Mouse (Mus musculus) liver, adult 2 months (tissue): Measurements from ENCODE around the gene Atp1b1. TPM values are rescaled to one million over a fixed set of nuclear protein-coding genes. Genes with fewer than 3 reads are reported as not detected.

ENCODE experiments used
- DNase-seq: peaks from one replicate; pipeline ENCODE4 v3.0.0-alpha.2; 2011; ENCODE audit warnings: low read depth, low spot score; ENCODE audit errors: extremely low read depth
- H3K27ac ChIP-seq: fragments of 200-500 bp; replicated peaks from 2 replicates; pipeline ENCODE4 v1.5.1; 2012; ENCODE audit warnings: low read depth, mild to moderate bottlenecking, control low read depth, inconsistent platforms, low read length; ENCODE audit not compliant: insufficient read depth
- H3K27me3 ChIP-seq: fragments of 200-500 bp; 2 replicates; pipeline ENCODE4 v1.6.1; 2012; ENCODE audit warnings: mild to moderate bottlenecking, moderate library complexity, low read length, inconsistent platforms; ENCODE audit not compliant: control insufficient read depth, insufficient read depth
- H3K36me3 ChIP-seq: fragments of 200-500 bp; 2 replicates; pipeline ENCODE4 v1.6.1; 2012; ENCODE audit warnings: low read length, inconsistent platforms; ENCODE audit not compliant: control insufficient read depth, insufficient read depth
- H3K4me1 ChIP-seq: fragments of 200-500 bp; 2 replicates; pipeline ENCODE4 v1.6.1; 2011; ENCODE audit warnings: low read length; ENCODE audit not compliant: control insufficient read depth, insufficient read depth
- H3K4me3 ChIP-seq: fragments of 200-500 bp; 2 replicates; pipeline ENCODE4 v1.5.1; 2011; ENCODE audit warnings: low read depth, mild to moderate bottlenecking, control low read depth, low read length, moderate library complexity; ENCODE audit not compliant: insufficient read depth
- H3K79me2 ChIP-seq: fragments of 200-500 bp; 2 replicates; pipeline ENCODE4 v1.6.1; 2012; ENCODE audit warnings: inconsistent platforms, mild to moderate bottlenecking, low read length, moderate library complexity; ENCODE audit not compliant: control insufficient read depth, insufficient read depth
- H3K9ac ChIP-seq: fragments of 200-500 bp; 2 replicates; pipeline ENCODE4 v1.6.1; 2012; ENCODE audit warnings: low read depth, mild to moderate bottlenecking, control low read depth, inconsistent platforms, low read length
- CTCF ChIP-seq: fragments of 200-500 bp; IDR thresholded peaks from 2 replicates; pipeline ENCODE4 v1.5.1; 2011; ENCODE audit warnings: low read depth, low read length, control low read depth
- POLR2A ChIP-seq: fragments of 200-500 bp; IDR thresholded peaks from 2 replicates; pipeline ENCODE4 v1.6.1; 2011; ENCODE audit warnings: low read length, control low read depth; ENCODE audit not compliant: insufficient read depth; ENCODE audit errors: extremely low read depth
- WGBS: fragments of 180-500 bp; shearing (Covaris S2); methylation state at CpG from one replicate; pipeline ENCODE4 v1.1.7; 2018; 5-methylcytosine and 5-hydroxymethylcytosine counted together
- polyA plus RNA-seq: library from polyadenylated mRNA; depleted of rRNA; stranded (reverse); fragments of >200 nt; gene quantifications from 2 replicates; pipeline ENCODE4 v1.2.3, GENCODE M21; 2012
- total RNA-seq: library from RNA; depleted of rRNA; stranded (reverse); fragments of >200 nt; gene quantifications from 2 replicates; pipeline ENCODE4 v1.2.3, GENCODE M21; 2014

Gene Atp1b1
- total and polyA plus RNA-seq, 2 experiments, result 26.0 to 30.5 TPM

GRCm38 (mm10) chr1:164408655-164409054 is 49.5 kb downstream of the Atp1b1 start:
- no peaks in the 10 kb centered on the region for H3K27me3 ChIP-seq
- no peak overlapping the region for H3K27ac ChIP-seq
- H3K79me2 ChIP-seq, result no peaks in the 10 kb centered on the region
- no peak overlapping the region for H3K9ac ChIP-seq
- no peak overlapping the region for H3K4me3 ChIP-seq
- no peak for DNase-seq
- no peak for TF ChIP-seq CTCF
- TF ChIP-seq POLR2A, result no peak
- peaks cover 5% of the 10 kb centered on the region; the same call in 1 of the 2 replicates for H3K4me1 ChIP-seq
- WGBS, result 91% methylated on average over 2 of the region's 2 CpGs
- no peaks in the 10 kb centered on the region for H3K36me3 ChIP-seq

- H3K4me1 ChIP-seq, result no peaks in the 10 kb centered on the region
- no peak for DNase-seq
- no peaks in the 10 kb centered on the region for H3K27me3 ChIP-seq
- no peaks in the 10 kb centered on the region for H3K79me2 ChIP-seq
- H3K27ac ChIP-seq, result no peak overlapping the region
- TF ChIP-seq CTCF (no peak), POLR2A (no peak)
- no peak overlapping the region for H3K9ac ChIP-seq
- no peak overlapping the region for H3K4me3 ChIP-seq
- H3K36me3 ChIP-seq, result no peaks in the 10 kb centered on the region; the same call in 1 of the 2 replicates
- 90% methylated on average over 5 of the region's 5 CpGs for WGBS
Measured at GRCm38 (mm10) chr1:164406506-164406905, 51.6 kb downstream of the Atp1b1 start.

- H3K4me1 ChIP-seq, result no peaks in the 10 kb centered on the region
- H3K9ac ChIP-seq, result no peak overlapping the region
- WGBS, result 51% methylated on average over 5 of the region's 5 CpGs
- no peak overlapping the region for H3K27ac ChIP-seq
- H3K36me3 ChIP-seq, result no peaks in the 10 kb centered on the region; the same call in 1 of the 2 replicates
- no peak for DNase-seq
- no peaks in the 10 kb centered on the region for H3K79me2 ChIP-seq
- H3K27me3 ChIP-seq, result no peaks in the 10 kb centered on the region
- no peak for TF ChIP-seq CTCF
- no peak for TF ChIP-seq POLR2A
- H3K4me3 ChIP-seq, result no peak overlapping the region
Measured at GRCm38 (mm10) chr1:164405385-164405802, 52.8 kb downstream of the Atp1b1 start.

- no peaks in the 10 kb centered on the region; the same call in 1 of the 2 replicates for H3K36me3 ChIP-seq
- TF ChIP-seq CTCF (no peak), POLR2A (no peak)
- 96% methylated on average over 3 of the region's 3 CpGs for WGBS
- no peaks in the 10 kb centered on the region; the same call in 1 of the 2 replicates for H3K79me2 ChIP-seq
- no peak overlapping the region for H3K4me3 ChIP-seq
- DNase-seq, result no peak
- H3K9ac ChIP-seq, result no peak overlapping the region
- H3K4me1 ChIP-seq, result no peaks in the 10 kb centered on the region
- no peak overlapping the region for H3K27ac ChIP-seq
- H3K27me3 ChIP-seq, result no peaks in the 10 kb centered on the region
Measured at GRCm38 (mm10) chr1:164399578-164399977, 58.6 kb downstream of the Atp1b1 start.

- Histone ChIP-seq H3K9ac (no peak overlapping the region), H3K27me3 (no peaks in the 10 kb centered on the region), H3K79me2 (no peaks in the 10 kb centered on the region; the same call in 1 of the 2 replicates), H3K4me1 (no peaks in the 10 kb centered on the region), H3K4me3 (no peak overlapping the region), H3K27ac (no peak overlapping the region), H3K36me3 (no peaks in the 10 kb centered on the region)
- 58% methylated on average over 4 of the region's 4 CpGs for WGBS
- DNase-seq, result no peak
- no peak for TF ChIP-seq CTCF
- TF ChIP-seq POLR2A, result no peak
Measured at GRCm38 (mm10) chr1:164397672-164398071, 60.5 kb downstream of the Atp1b1 start.

GRCm38 (mm10) chr1:164395131-164395780 is 62.9 kb downstream of the Atp1b1 start:
- Histone ChIP-seq H3K27ac (no peak overlapping the region), H3K9ac (no peak overlapping the region), H3K4me1 (no peaks in the 10 kb centered on the region), H3K79me2 (no peaks in the 10 kb centered on the region; the same call in 1 of the 2 replicates), H3K36me3 (no peaks in the 10 kb centered on the region), H3K27me3 (no peaks in the 10 kb centered on the region), H3K4me3 (no peak overlapping the region)
- 88% methylated on average over 6 of the region's 6 CpGs for WGBS
- TF ChIP-seq CTCF (no peak), POLR2A (no peak)
- DNase-seq, result no peak
